Mouse (Mus musculus) heart, embryonic 15.5 days (tissue): ENCODE data around the gene Slain1. TPM values are rescaled to one million over a fixed set of nuclear protein-coding genes. Genes with fewer than 3 reads are reported as not detected.

Source experiments
- ATAC-seq: fragments of 200-750 bp; cut with Nextera tagmentation; replicated peaks from 2 replicates; pipeline ENCODE4 v1.8.0; 2017; ENCODE audit warnings: low read depth, moderate TSS enrichment; ENCODE audit not compliant: insufficient number of reproducible peaks, insufficient read depth, low FRiP score
- H3K27ac ChIP-seq: fragments of 300-500 bp; sonication (generic); 2 replicates; pipeline ENCODE4 v1.5.1; 2015; ENCODE audit warnings: mild to moderate bottlenecking, inconsistent platforms
- H3K27me3 ChIP-seq: fragments of 300-500 bp; sonication (generic); 2 replicates; pipeline ENCODE4 v1.6.1; 2015; ENCODE audit warnings: inconsistent platforms
- H3K36me3 ChIP-seq: fragments of 300-500 bp; sonication (generic); 2 replicates; pipeline ENCODE4 v1.6.1; 2015; ENCODE audit warnings: mild to moderate bottlenecking, inconsistent platforms
- H3K4me1 ChIP-seq: fragments of 300-500 bp; sonication (generic); replicated peaks from 2 replicates; pipeline ENCODE4 v1.6.1; 2015; ENCODE audit warnings: inconsistent platforms
- H3K4me2 ChIP-seq: fragments of 300-500 bp; sonication (generic); 2 replicates; pipeline ENCODE4 v1.6.1; 2015; ENCODE audit warnings: inconsistent platforms, mild to moderate bottlenecking, moderate library complexity
- H3K4me3 ChIP-seq: fragments of 300-500 bp; sonication (generic); 2 replicates; pipeline ENCODE4 v1.5.1; 2015; ENCODE audit warnings: mild to moderate bottlenecking, inconsistent platforms
- H3K9ac ChIP-seq: fragments of 300-500 bp; sonication (generic); 2 replicates; pipeline ENCODE4 v1.6.1; 2015; ENCODE audit warnings: mild to moderate bottlenecking, inconsistent platforms
- H3K9me3 ChIP-seq: fragments of 300-500 bp; sonication (generic); replicated peaks from 2 replicates; pipeline ENCODE4 v1.6.1; 2016; ENCODE audit warnings: inconsistent platforms
- WGBS: fragments of 180-500 bp; shearing (Covaris S2); methylation state at CpG from one replicate; pipeline ENCODE4 v1.1.7; 2015; ENCODE audit warnings: mixed read lengths; 5-methylcytosine and 5-hydroxymethylcytosine counted together
- microRNA-seq: library from miRNA; unstranded; fragments of <30 nt; microRNA quantifications from one replicate; pipeline ENCODE4, GENCODE M21; 2016
- polyA plus RNA-seq: library from polyadenylated mRNA; unstranded; fragments of >200 nt; fragmentation: Nextera tagmentation; extraction: Ambion mirVana; gene quantifications from 2 replicates; pipeline ENCODE4 v1.2.1, GENCODE M21; 2015

The Slain1 gene
- polyA plus RNA-seq, 1 experiment from 2014 or later: 0.39 TPM

- H3K4me3 ChIP-seq: no peak overlapping the region
- no peak for ATAC-seq
- 69% methylated on average over 7 of the region's 7 CpGs for WGBS
- no peak overlapping the region for H3K4me2 ChIP-seq
- H3K27me3 ChIP-seq: no peaks in the 10 kb centered on the region
- H3K9me3 ChIP-seq: no peaks in the 10 kb centered on the region
- H3K9ac ChIP-seq: no peak overlapping the region
- H3K27ac ChIP-seq: no peak overlapping the region
- no peaks in the 10 kb centered on the region for H3K36me3 ChIP-seq
- H3K4me1 ChIP-seq: no peaks in the 10 kb centered on the region
Observed at GRCm38 (mm10) chr14:103754041-103754440, 104.0 kb downstream of the Slain1 start.

DNA sequence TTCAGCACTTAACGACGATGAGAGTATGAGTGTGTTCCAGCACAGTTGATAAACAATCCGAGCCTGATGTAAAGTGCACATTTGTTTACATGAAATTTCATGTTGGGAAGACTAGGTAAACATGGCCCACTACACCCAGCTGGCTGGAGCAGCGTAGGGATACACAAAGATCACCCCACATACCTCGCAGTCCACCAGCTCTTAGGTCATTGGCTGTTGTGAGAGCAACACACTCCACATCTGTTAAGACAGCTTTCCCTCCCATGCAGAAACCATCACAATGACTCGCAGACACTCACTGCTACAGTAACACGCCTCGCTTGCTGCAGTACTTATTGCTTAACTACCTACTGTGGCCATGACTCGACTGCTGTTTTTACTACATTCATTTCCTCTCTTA lies 104.4 kb downstream of the Slain1 start:
- WGBS: 76% methylated on average over 9 of the region's 9 CpGs
- H3K4me3 ChIP-seq: no peak overlapping the region
- no peak for ATAC-seq
- H3K9ac ChIP-seq: no peak overlapping the region
- H3K27me3 ChIP-seq: no peaks in the 10 kb centered on the region
- H3K36me3 ChIP-seq: no peaks in the 10 kb centered on the region
- no peak overlapping the region for H3K27ac ChIP-seq
- no peak overlapping the region for H3K4me2 ChIP-seq
- H3K9me3 ChIP-seq: no peaks in the 10 kb centered on the region
- no peaks in the 10 kb centered on the region for H3K4me1 ChIP-seq

Small RNA genes within 50 kb of the gene (microRNA-seq; reads per million reads assigned to microRNA genes)
- gene Gm22877: not detected

Other genes starting within 250 kb of the Slain1 start
- 0.29 and 0.34 TPM in 2 replicates for gene Scel, start 136.9 kb upstream of the Slain1 start, polyA plus RNA-seq
- gene Ednrb, start 194.2 kb downstream of the Slain1 start, polyA plus RNA-seq: 70.4 and 73.8 TPM in 2 replicates